Mouse (Mus musculus): ENCODE measurements around the gene Ccr7. TPM values are rescaled to one million over a fixed set of nuclear protein-coding genes. Genes with fewer than 3 reads are reported as not detected.

Ccr7 gene
- polyA plus RNA-seq, 1 experiment from 2014 or later: 0.19 TPM

- Histone ChIP-seq H3K9me3 (no peaks in the 10 kb centered on the region), H3K36me3 (no peaks in the 10 kb centered on the region), H3K4me2 (replicated peaks) (peak overlapping the region; percentile 48), H3K27ac (peak overlapping the region; percentile 33), H3K4me1 (peaks cover 29% of the 10 kb centered on the region), H3K27me3 (replicated peaks) (0 out of 2 replicates have a peak, but pooled peaks cover 3% of the 10 kb centered on the region), H3K9ac (0 out of 2 replicates have a peak overlapping the region, but pooled peaks have one; percentile 10), H3K4me3 (no peak overlapping the region)
- WGBS: under 1% methylated on average over 11 of the region's 11 CpGs
- peak; percentile 82 for ATAC-seq (ENCODE audit: low FRiP score, low read depth)
Observed at GRCm38 (mm10) chr11:99132091-99132730, 22.7 kb downstream of the Ccr7 start.

GRCm38 (mm10) chr11:99131463-99131840 is 23.4 kb downstream of the Ccr7 start:
- H3K9ac ChIP-seq: no peak overlapping the region
- H3K36me3 ChIP-seq: no peaks in the 10 kb centered on the region
- H3K27ac ChIP-seq: no peak overlapping the region
- peak overlapping the region; percentile 48 for H3K4me2 ChIP-seq (replicated peaks)
- H3K27me3 ChIP-seq (replicated peaks): 0 out of 2 replicates have a peak, but pooled peaks cover 3% of the 10 kb centered on the region
- peaks cover 35% of the 10 kb centered on the region for H3K4me1 ChIP-seq
- H3K9me3 ChIP-seq: no peaks in the 10 kb centered on the region
- no peak for ATAC-seq (ENCODE audit: low FRiP score, low read depth)
- no peak overlapping the region for H3K4me3 ChIP-seq
- WGBS: 38% methylated on average over 12 of the region's 12 CpGs

- H3K27ac ChIP-seq: no peak overlapping the region
Observed at GRCm38 (mm10) chr11:99130736-99131462, 24.0 kb downstream of the Ccr7 start.

GRCm38 (mm10) chr11:99129287-99129686 is 25.6 kb downstream of the Ccr7 start:
- Histone ChIP-seq H3K9ac (no peak overlapping the region), H3K27ac (no peak overlapping the region), H3K36me3 (no peaks in the 10 kb centered on the region), H3K9me3 (no peaks in the 10 kb centered on the region), H3K4me3 (no peak overlapping the region), H3K4me2 (replicated peaks) (no peak overlapping the region), H3K27me3 (replicated peaks) (0 out of 2 replicates have a peak, but pooled peaks cover 3% of the 10 kb centered on the region), H3K4me1 (peaks cover 50% of the 10 kb centered on the region)
- WGBS: 12% methylated on average over 2 of the region's 2 CpGs
- ATAC-seq (ENCODE audit: low FRiP score, low read depth): no peak

More at GRCm38 (mm10) chr11:99130736-99131462, 24.0 kb downstream of the Ccr7 start:
- no peak overlapping the region for H3K9ac ChIP-seq
- 60% methylated on average over 5 of the region's 5 CpGs for WGBS
- H3K36me3 ChIP-seq: no peaks in the 10 kb centered on the region
- no peak for ATAC-seq (ENCODE audit: low FRiP score, low read depth)
- 0 out of 2 replicates have a peak, but pooled peaks cover 3% of the 10 kb centered on the region for H3K27me3 ChIP-seq (replicated peaks)
- H3K4me3 ChIP-seq: no peak overlapping the region
- H3K4me1 ChIP-seq: peaks cover 37% of the 10 kb centered on the region
- H3K9me3 ChIP-seq: no peaks in the 10 kb centered on the region
- no peak overlapping the region for H3K4me2 ChIP-seq (replicated peaks)

- Histone ChIP-seq H3K4me3 (no peak overlapping the region), H3K27me3 (replicated peaks) (0 out of 2 replicates have a peak, but pooled peaks cover 3% of the 10 kb centered on the region), H3K9me3 (no peaks in the 10 kb centered on the region), H3K4me2 (replicated peaks) (no peak overlapping the region), H3K9ac (no peak overlapping the region), H3K4me1 (peaks cover 43% of the 10 kb centered on the region), H3K27ac (no peak overlapping the region), H3K36me3 (no peaks in the 10 kb centered on the region)
- no peak for ATAC-seq (ENCODE audit: low FRiP score, low read depth)
- WGBS: 85% methylated on average over 18 of the region's 18 CpGs
Observed at GRCm38 (mm10) chr11:99127785-99128682, 26.8 kb downstream of the Ccr7 start.

- H3K27ac ChIP-seq: no peak overlapping the region
- 0 out of 2 replicates have a peak, but pooled peaks cover 3% of the 10 kb centered on the region for H3K27me3 ChIP-seq (replicated peaks)
- ATAC-seq (ENCODE audit: low FRiP score, low read depth): no peak
- H3K9me3 ChIP-seq: no peaks in the 10 kb centered on the region
- 56% methylated on average over 5 of the region's 5 CpGs for WGBS
- no peak overlapping the region for H3K9ac ChIP-seq
- peaks cover 36% of the 10 kb centered on the region for H3K4me1 ChIP-seq
- H3K4me2 ChIP-seq (replicated peaks): no peak overlapping the region
- H3K4me3 ChIP-seq: no peak overlapping the region
- H3K36me3 ChIP-seq: no peaks in the 10 kb centered on the region
Observed at GRCm38 (mm10) chr11:99126482-99127253, 28.2 kb downstream of the Ccr7 start.

GRCm38 (mm10) chr11:99124635-99125029 is 30.2 kb downstream of the Ccr7 start:
- no peaks in the 10 kb centered on the region for H3K36me3 ChIP-seq
- WGBS: 58% methylated on average over 10 of the region's 10 CpGs
- H3K27me3 ChIP-seq (replicated peaks): 0 out of 2 replicates have a peak, but pooled peaks cover 3% of the 10 kb centered on the region
- H3K27ac ChIP-seq: no peak overlapping the region
- no peak overlapping the region for H3K4me2 ChIP-seq (replicated peaks)
- H3K4me1 ChIP-seq: peaks cover 48% of the 10 kb centered on the region
- no peak for ATAC-seq (ENCODE audit: low FRiP score, low read depth)
- H3K4me3 ChIP-seq: no peak overlapping the region
- H3K9me3 ChIP-seq: no peaks in the 10 kb centered on the region
- no peak overlapping the region for H3K9ac ChIP-seq

GRCm38 (mm10) chr11:99123977-99124634 is 30.8 kb downstream of the Ccr7 start:
- H3K27ac ChIP-seq: no peak overlapping the region
- 0 out of 2 replicates have a peak, but pooled peaks cover 3% of the 10 kb centered on the region for H3K27me3 ChIP-seq (replicated peaks)
- no peak overlapping the region for H3K9ac ChIP-seq
- ATAC-seq (ENCODE audit: low FRiP score, low read depth): no peak
- no peaks in the 10 kb centered on the region for H3K36me3 ChIP-seq
- no peak overlapping the region for H3K4me3 ChIP-seq
- 49% methylated on average over 15 of the region's 15 CpGs for WGBS
- H3K9me3 ChIP-seq: no peaks in the 10 kb centered on the region
- no peak overlapping the region for H3K4me2 ChIP-seq (replicated peaks)
- H3K4me1 ChIP-seq: peaks cover 47% of the 10 kb centered on the region

GRCm38 (mm10) chr11:99122703-99123102 is 32.2 kb downstream of the Ccr7 start:
- no peak overlapping the region for H3K27ac ChIP-seq
- H3K27me3 ChIP-seq (replicated peaks): no peaks in the 10 kb centered on the region
- no peaks in the 10 kb centered on the region for H3K36me3 ChIP-seq
- peaks cover 47% of the 10 kb centered on the region for H3K4me1 ChIP-seq
- no peak overlapping the region for H3K4me2 ChIP-seq (replicated peaks)
- H3K4me3 ChIP-seq: no peak overlapping the region
- WGBS: 21% methylated on average over 3 of the region's 3 CpGs
- H3K9me3 ChIP-seq: no peaks in the 10 kb centered on the region
- H3K9ac ChIP-seq: no peak overlapping the region
- ATAC-seq (ENCODE audit: low FRiP score, low read depth): no peak

- Histone ChIP-seq H3K27me3 (replicated peaks) (no peaks in the 10 kb centered on the region), H3K27ac (no peak overlapping the region), H3K9me3 (no peaks in the 10 kb centered on the region), H3K9ac (no peak overlapping the region), H3K4me3 (no peak overlapping the region), H3K4me1 (peaks cover 38% of the 10 kb centered on the region), H3K4me2 (replicated peaks) (no peak overlapping the region), H3K36me3 (no peaks in the 10 kb centered on the region)
- no peak for ATAC-seq (ENCODE audit: low FRiP score, low read depth)
- WGBS: 53% methylated on average over 14 of the region's 14 CpGs
Observed at GRCm38 (mm10) chr11:99121218-99121631, 33.7 kb downstream of the Ccr7 start.
